Mouse (Mus musculus) liver, embryonic 14.5 days (tissue): ENCODE data around the gene Mapk14. TPM values are rescaled to one million over a fixed set of nuclear protein-coding genes. Genes with fewer than 3 reads are reported as not detected.

ENCODE experiments used
- ATAC-seq: fragments of 200-750 bp; cut with Nextera tagmentation; 2 replicates; pipeline ENCODE4 v1.8.0; 2017; ENCODE audit warnings: moderate number of reproducible peaks, mild to moderate bottlenecking, moderate library complexity; ENCODE audit not compliant: insufficient read depth
- DNase-seq, 3 experiments: peaks; one replicate each; pipeline ENCODE4 v3.0.0-alpha.2; 2012 to 2013; ENCODE audit warnings: low read depth in 3 of 3, low spot score in 3 of 3
- H3K27ac ChIP-seq: fragments of 300-500 bp; sonication (generic); 2 replicates; pipeline ENCODE4 v1.5.1; 2014; ENCODE audit warnings: moderate library complexity, mild to moderate bottlenecking, control low read depth, inconsistent platforms
- H3K27me3 ChIP-seq: fragments of 300-500 bp; sonication (generic); 2 replicates; pipeline ENCODE4 v1.6.1; 2014; ENCODE audit warnings: mild to moderate bottlenecking, low read length, moderate library complexity; ENCODE audit not compliant: control insufficient read depth, insufficient read depth
- H3K36me3 ChIP-seq: fragments of 300-500 bp; sonication (generic); replicated peaks from 2 replicates; pipeline ENCODE4 v1.6.1; 2014; ENCODE audit warnings: low read depth; ENCODE audit not compliant: control insufficient read depth, insufficient read depth
- H3K4me1 ChIP-seq, 2 experiments: fragments of 200-500 bp in 1 of 2; fragments of 300-500 bp in 1 of 2; sonication (generic) in 1 of 2; replicated peaks; 2 replicates each; pipeline ENCODE4 v1.6.1; 2012 to 2014; ENCODE audit warnings: antibody characterized with exemption in 1 of 2, inconsistent platforms in 1 of 2, low read length in 1 of 2; ENCODE audit not compliant: control insufficient read depth in 2 of 2, insufficient read depth in 2 of 2
- H3K4me2 ChIP-seq: fragments of 300-500 bp; sonication (generic); 2 replicates; pipeline ENCODE4 v1.6.1; 2014; ENCODE audit warnings: low read depth, mild to moderate bottlenecking, control low read depth, moderate library complexity
- H3K4me3 ChIP-seq, 2 experiments: fragments of 200-500 bp in 1 of 2; fragments of 300-500 bp in 1 of 2; sonication (generic) in 1 of 2; 2 replicates each; pipeline ENCODE4 v1.5.1; 2012 to 2014; ENCODE audit warnings: low read depth in 2 of 2, low read length in 2 of 2, mild to moderate bottlenecking in 2 of 2, control low read depth in 1 of 2, inconsistent platforms in 1 of 2, moderate library complexity in 1 of 2; ENCODE audit not compliant: insufficient read depth in 1 of 2
- H3K9ac ChIP-seq: fragments of 300-500 bp; sonication (generic); replicated peaks from 2 replicates; pipeline ENCODE4 v1.6.1; 2014; ENCODE audit warnings: mild to moderate bottlenecking, control low read depth, moderate library complexity
- H3K9me3 ChIP-seq: fragments of 300-500 bp; sonication (generic); 2 replicates; pipeline ENCODE4 v1.6.1; 2016; ENCODE audit warnings: low read length, mixed read lengths; ENCODE audit not compliant: control insufficient read depth
- CTCF ChIP-seq: IDR thresholded peaks from 2 replicates; pipeline ENCODE4 v1.5.1; 2016; ENCODE audit warnings: antibody characterized with exemption, low read depth, control low read depth
- EP300 ChIP-seq: IDR thresholded peaks from 2 replicates; pipeline ENCODE4 v1.6.1; 2016; ENCODE audit warnings: antibody characterized with exemption, low read depth
- WGBS: fragments of 180-500 bp; shearing (Covaris S2); extraction: QIAGEN DNeasy Blood & Tissue Kit; methylation state at CpG from one replicate; pipeline ENCODE4 v1.1.7; 2014; ENCODE audit not compliant: insufficient replicate concordance; 5-methylcytosine and 5-hydroxymethylcytosine counted together
- polyA plus RNA-seq, 2 experiments: library from polyadenylated mRNA; depleted of rRNA in 1 of 2; stranded (reverse) in 1 of 2; unstranded in 1 of 2; fragments of >200 nt; fragmentation: Nextera tagmentation in 1 of 2; extraction: Ambion mirVana in 1 of 2; gene quantifications; 2 replicates each; pipeline versions ENCODE4 v1.2.1 to v1.2.3; 2012 to 2014

Mapk14 gene
- polyA plus RNA-seq, 2 experiments = 33.2 to 37.8 TPM

- Histone ChIP-seq H3K4me1 (peaks cover 39 to 40% of the 10 kb centered on the region in 2 experiments), H3K27ac (no peak overlapping the region)
Measured at GRCm38 (mm10) chr17:28693086-28693485, 2.0 kb downstream of the Mapk14 start.

GRCm38 (mm10) chr17:28694078-28694477 lies 2.9 kb downstream of the Mapk14 start:
- 71% methylated on average over 2 of the region's 2 CpGs for WGBS
- peak overlapping the region; percentile 76 for H3K4me2 ChIP-seq

More at GRCm38 (mm10) chr17:28693086-28693485, 2.0 kb downstream of the Mapk14 start:
- no peaks in the 10 kb centered on the region for H3K9me3 ChIP-seq
- WGBS = 5% methylated on average over 3 of the region's 3 CpGs
- ATAC-seq (no peak), DNase-seq (no peak)
- peak overlapping the region in 1 of 2 experiments; percentile 100; a peak in 3 of 4 replicates for H3K4me3 ChIP-seq
- H3K9ac ChIP-seq = peak overlapping the region; percentile 98
- TF ChIP-seq CTCF = no peak
- no peak for TF ChIP-seq EP300
- 0 out of 2 replicates have a peak, but pooled peaks cover 6% of the 10 kb centered on the region for H3K36me3 ChIP-seq
- peak overlapping the region; percentile 76 for H3K4me2 ChIP-seq
- H3K27me3 ChIP-seq = no peaks in the 10 kb centered on the region

GRCm38 (mm10) chr17:28694832-28695231 lies 3.7 kb downstream of the Mapk14 start:
- Histone ChIP-seq H3K9me3 (no peaks in the 10 kb centered on the region), H3K27ac (no peak overlapping the region), H3K4me2 (peak overlapping the region; percentile 15; the same call in 1 of the 2 replicates), H3K9ac (no peak overlapping the region; the same call in 1 of the 2 replicates), H3K27me3 (no peaks in the 10 kb centered on the region), H3K36me3 (0 out of 2 replicates have a peak, but pooled peaks cover 6% of the 10 kb centered on the region), H3K4me1 (peaks cover 47 to 53% of the 10 kb centered on the region in 2 experiments), H3K4me3 (no peak overlapping the region)
- no peak for ATAC-seq
- 55% methylated on average over 4 of the region's 4 CpGs for WGBS
- TF ChIP-seq CTCF = no peak
- no peak for TF ChIP-seq EP300
- no peak for DNase-seq

More at GRCm38 (mm10) chr17:28694078-28694477, 2.9 kb downstream of the Mapk14 start:
- peaks cover 43 to 47% of the 10 kb centered on the region in 2 experiments for H3K4me1 ChIP-seq
- H3K27me3 ChIP-seq = no peaks in the 10 kb centered on the region
- ATAC-seq (no peak), DNase-seq (no peak)
- no peaks in the 10 kb centered on the region for H3K9me3 ChIP-seq
- TF ChIP-seq EP300 = no peak
- TF ChIP-seq CTCF = no peak
- 0 out of 2 replicates have a peak, but pooled peaks cover 6% of the 10 kb centered on the region for H3K36me3 ChIP-seq
- no peak overlapping the region for H3K27ac ChIP-seq
- no peak overlapping the region for H3K9ac ChIP-seq
- no peak overlapping the region for H3K4me3 ChIP-seq

- WGBS = 19% methylated on average over 2 of the region's 2 CpGs
- no peaks in the 10 kb centered on the region for H3K9me3 ChIP-seq
- peak overlapping the region; percentile 45 for H3K4me2 ChIP-seq
- H3K27me3 ChIP-seq = no peaks in the 10 kb centered on the region
- ATAC-seq (no peak), DNase-seq (no peak)
- H3K36me3 ChIP-seq = 0 out of 2 replicates have a peak, but pooled peaks cover 6% of the 10 kb centered on the region
- peaks cover 43 to 56% of the 10 kb centered on the region in 2 experiments for H3K4me1 ChIP-seq
- TF ChIP-seq CTCF (no peak), EP300 (no peak)
- peak overlapping the region; percentile 5; the same call in 1 of the 2 replicates for H3K9ac ChIP-seq
- H3K4me3 ChIP-seq = no peak overlapping the region
- H3K27ac ChIP-seq = no peak overlapping the region
Measured at GRCm38 (mm10) chr17:28696641-28697040, 5.5 kb downstream of the Mapk14 start.

- Histone ChIP-seq H3K9me3 (no peaks in the 10 kb centered on the region), H3K27ac (peak overlapping the region; percentile 12; the same call in 1 of the 2 replicates), H3K4me1 (peaks cover 43 to 58% of the 10 kb centered on the region in 2 experiments), H3K4me2 (peak overlapping the region; percentile 45), H3K4me3 (no peak overlapping the region), H3K36me3 (0 out of 2 replicates have a peak, but pooled peaks cover 6% of the 10 kb centered on the region), H3K9ac (0 out of 2 replicates have a peak overlapping the region, but pooled peaks have one; percentile 23), H3K27me3 (no peaks in the 10 kb centered on the region)
- peak in 1 of 3 experiments; percentile 66 for DNase-seq
- TF ChIP-seq CTCF (no peak), EP300 (no peak)
- peak; percentile 49 for ATAC-seq
- 38% methylated on average over 13 of the region's 13 CpGs for WGBS
Measured at GRCm38 (mm10) chr17:28697290-28698195, 6.4 kb downstream of the Mapk14 start.
